Mouse (Mus musculus): ENCODE results near the gene Pnmal2.
"Not testable (repeated sequence)": the region's sequence is repeated elsewhere in the genome, so short reads cannot be mapped to it uniquely, and the experiment has no call there.

Gene Pnmal2

DNA sequence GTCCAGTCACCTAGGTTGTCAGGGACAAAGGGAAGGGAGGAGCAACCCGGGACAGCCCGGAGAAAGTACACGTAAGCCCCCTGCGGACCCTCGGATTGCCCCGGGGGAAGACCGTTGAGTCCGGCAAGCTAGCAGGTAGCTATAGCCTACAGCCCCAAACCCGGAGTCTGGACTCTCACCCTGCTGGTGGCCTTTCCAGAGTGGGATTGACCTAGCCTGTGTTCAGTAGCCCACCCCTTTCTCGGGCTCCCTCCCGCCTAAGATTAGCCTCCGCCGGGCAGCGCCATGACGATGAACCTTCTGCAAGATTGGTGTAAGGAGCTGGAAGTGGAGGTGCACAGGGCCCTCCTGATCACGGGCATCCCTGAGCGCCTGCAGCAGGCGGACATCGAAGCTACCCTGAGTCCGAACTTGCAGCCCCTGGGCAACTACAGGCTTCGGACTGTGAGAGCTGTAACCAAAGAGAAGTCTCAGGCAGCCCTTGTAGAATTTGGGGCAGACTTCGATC lies 380 bp downstream of the Pnmal2 start:
- DNase-seq (ENCODE audit: low read depth, low spot score) = no peak

DNA sequence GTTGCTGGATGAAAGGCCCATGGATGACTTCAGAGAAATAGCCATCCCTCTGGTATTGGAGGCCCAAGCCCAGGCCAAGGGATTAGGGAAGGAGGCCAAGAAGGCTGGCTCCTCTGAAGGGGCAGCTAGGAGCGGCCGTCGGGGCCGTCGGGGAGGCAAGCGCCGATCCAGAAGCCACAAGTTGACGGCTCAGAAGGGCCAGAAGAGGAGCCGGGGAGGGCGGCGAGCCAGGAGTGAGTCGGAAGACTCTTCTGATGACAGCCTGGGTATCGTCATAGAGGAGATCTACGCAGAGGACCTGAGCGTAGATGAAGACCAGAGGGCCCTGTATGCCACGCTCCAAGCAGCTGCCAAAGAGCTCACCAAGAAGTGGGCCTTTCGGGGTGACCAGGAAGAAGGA lies 937 bp downstream of the Pnmal2 start:
- no peak for DNase-seq (ENCODE audit: low read depth, low spot score)

DNA sequence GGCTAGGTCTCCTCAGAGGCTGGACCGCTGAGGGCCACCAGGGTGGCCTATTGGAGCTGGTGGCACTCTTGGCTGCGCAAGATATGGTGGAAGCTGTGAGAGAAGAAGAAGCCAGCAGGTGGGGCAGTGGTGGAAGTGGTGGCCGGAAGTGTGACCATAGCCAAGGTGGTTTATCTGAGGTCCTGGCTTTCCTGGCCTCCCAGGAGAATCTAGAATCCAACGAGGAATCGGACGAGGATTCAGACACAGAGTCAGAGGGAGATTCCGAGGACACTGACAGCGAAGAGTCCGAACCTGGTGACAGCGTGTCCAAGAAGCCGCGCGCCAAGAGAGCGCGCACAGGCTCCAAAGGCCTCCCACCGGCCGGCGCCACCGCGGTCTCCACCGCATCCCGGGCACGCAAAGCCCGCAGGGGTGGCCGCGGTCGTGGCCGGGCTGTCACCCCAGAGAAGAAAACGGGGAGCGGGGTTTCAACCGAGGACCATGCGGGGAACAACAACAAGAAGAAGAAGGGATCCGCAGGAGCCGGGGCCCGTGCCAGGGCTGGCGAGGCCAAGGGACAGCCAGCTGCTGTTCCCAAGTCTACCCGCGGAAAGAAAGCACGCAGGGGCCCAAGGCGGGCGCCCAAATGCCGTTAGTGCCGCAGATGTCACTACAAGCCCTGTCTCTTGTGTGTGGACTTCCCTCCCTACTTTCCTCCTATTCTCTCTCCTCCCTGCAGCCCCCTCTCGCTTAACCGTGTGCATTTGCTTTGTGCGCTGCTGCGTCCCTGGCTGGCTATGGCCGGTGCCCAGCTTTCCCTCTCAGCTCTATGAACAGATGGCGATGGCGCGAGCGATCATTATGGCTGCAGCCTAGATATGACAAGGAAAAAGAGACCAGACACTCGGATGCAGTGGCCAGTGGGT lies 2.2 kb downstream of the Pnmal2 start:
- no peak for DNase-seq (ENCODE audit: low read depth, low spot score)

DNA sequence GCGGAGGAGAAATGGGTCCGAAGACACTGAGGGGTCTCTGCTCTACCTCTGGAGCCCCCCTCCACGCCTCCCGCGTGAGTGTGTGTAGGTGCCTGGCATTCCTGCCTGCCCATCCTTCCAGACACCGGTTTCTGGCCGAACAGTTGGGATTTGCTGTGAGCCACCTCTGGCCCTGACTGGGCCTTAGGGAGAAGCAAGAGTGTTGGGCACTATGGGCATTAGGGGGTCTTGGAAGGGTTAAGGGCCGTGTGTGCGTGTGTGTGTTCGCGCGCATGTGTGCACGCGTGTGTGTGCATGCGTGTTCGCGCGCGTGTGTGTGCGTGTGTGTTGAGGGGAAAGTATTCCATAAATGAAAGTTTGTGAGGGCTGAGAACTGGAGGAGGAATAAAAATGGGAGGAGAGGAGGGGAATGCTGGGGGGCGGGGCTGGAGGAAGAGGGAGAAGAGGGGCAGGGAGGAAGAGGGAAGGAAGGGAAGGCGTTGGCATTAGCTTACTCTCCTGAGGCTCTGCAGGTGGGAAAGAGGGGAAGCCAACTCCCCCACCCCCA lies 2.9 kb downstream of the Pnmal2 start:
- no peak for DNase-seq (ENCODE audit: low read depth, low spot score)

DNA sequence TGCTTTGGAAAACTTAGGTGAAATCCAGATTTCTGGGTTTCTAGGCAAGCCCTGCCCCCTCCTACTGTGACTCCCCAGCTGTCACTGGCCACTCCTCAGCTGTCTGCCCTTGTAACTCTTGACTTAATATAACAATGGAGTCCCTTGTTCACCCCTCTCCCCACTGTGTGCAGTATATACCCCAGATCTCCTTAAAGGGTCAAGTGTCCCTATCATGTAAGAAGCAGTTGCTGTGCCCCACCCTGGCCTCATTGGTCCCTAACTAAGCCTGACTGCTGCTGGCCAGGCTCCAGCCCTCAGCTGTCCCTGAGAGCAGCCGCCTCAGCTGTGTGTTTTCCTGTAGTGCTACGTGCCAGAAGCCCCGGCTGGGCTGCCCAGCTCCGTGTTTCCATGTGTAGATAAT lies 3.5 kb downstream of the Pnmal2 start:
- no peak for DNase-seq (ENCODE audit: low read depth, low spot score)

DNA sequence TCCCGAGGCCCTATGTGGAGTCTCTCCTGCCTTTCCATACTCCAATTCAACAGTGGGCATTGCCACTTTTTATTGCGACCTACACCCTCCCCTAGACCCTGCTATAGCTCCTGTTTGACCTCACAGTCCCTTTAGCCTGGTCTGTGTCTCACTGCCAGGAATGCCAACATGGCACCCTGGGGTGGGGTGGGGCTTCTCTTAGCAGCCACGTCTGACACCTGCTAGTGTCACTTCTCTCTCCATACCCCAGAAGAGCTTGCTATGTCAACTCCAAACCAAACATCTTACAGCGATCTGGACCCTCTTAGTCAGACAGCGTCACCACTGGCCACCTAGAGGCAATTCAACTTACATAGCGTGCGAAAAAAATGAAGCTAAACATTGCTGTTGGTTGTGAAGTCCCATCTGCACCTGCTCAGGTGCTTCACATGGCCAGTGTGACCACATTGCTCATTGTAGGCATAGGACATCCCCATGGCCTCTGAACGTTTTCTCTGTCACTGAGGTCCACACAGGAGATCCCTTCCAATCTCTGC lies 4.5 kb downstream of the Pnmal2 start:
- no peak for DNase-seq (ENCODE audit: low read depth, low spot score)

DNA sequence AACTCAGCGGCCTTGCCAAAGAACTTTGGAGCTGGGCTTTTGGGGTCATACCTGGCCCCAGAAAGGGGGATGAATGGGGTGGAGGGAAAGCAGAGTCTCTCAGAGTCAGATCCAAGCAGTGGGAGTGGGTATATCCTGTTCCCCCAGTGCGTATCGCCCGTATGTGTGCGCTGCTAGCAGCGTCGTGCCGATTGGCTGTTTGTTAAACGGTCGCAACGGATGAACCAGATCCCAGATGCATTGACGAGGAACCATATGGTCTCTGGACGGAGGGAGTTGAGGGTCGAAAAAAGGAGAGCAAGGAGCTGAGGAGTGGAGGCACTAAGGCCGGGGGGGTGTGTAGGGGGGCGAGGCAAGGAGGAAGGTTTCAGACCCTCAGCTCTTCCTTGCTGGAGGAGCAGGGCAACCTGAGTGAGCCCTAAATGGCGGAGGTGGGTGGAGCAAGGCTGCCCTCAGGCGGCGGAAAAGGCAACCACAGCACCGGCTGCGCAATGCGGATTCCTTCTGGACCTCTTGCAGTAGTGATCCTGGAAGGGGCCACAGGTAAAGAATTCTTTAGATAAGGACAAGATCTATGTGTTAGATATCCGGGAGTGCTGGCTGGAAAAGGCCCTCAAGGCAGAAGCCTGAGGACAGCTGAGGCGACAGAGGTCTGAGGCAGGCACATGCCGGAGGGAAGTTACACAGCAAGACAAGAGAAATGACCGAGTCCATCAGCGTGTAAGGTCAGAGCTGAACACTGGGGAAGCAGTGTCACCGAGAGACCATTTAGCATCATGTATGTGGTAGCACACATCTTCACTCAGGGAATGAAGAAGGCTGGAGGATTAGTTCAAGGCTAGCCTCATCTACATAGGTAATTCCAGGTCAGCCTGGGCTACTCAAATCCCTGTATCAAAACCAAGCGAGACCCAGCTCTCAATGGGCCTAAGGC lies 5.7 kb downstream of the Pnmal2 start:
- peak; percentile 78 for DNase-seq (ENCODE audit: low read depth, low spot score)

DNA sequence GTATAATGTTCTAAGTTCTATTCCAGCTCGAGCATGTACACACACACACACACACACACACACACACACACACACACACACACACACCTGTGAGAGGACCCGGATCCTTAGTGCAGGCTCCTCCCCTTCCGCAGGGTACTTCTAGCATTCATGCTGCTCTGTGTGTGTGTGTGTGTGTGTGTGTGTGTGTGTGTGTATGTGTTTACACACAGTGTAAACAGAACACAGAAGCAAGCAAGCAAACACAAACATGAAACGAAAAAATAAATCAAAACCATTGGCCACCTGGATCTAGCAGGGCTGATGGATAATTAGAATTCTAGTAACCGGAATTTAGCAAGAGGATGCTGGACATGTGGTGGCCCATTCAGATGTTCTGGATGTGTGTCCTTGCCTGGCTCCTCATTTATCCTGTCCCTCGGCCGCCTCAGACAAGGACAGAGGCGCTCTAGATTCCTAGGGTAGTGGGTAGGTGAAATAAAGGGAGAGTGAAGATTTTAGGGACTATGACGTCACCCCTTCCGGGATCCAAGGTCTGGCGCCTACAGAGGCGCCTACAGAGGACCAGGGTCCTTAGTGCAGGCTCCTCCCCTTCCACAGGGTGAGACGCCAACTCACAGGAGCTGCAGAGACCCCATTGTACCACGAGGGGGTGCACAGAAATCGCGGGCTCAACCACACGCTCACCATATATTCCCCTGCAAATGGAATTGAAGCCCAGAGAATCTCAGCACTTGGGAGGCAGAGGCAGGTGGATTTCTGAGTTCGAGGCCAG lies 6.6 kb downstream of the Pnmal2 start:
- DNase-seq (ENCODE audit: low read depth, low spot score) = peak; percentile 89

DNA sequence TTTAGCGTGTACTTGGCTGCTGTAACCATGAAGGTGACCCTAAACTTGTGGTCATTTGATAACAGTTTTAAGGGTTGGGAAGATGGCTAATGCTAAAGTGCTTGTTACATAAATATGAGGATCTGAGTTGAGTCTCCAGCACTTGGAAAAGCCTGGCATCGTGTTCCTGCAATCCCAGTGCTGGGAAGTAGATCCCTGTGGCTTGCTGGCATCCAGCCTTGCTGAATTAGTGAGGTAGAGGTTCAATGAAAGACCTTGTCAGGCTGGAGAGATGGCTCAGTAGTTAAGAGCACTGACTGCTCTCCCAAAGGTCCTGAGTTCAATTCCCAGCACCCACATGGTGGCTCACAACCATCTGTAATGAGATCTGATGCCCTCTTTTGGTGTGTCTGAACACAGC lies 9.3 kb downstream of the Pnmal2 start:
- not testable (repeated sequence) for DNase-seq (ENCODE audit: low read depth, low spot score)

DNA sequence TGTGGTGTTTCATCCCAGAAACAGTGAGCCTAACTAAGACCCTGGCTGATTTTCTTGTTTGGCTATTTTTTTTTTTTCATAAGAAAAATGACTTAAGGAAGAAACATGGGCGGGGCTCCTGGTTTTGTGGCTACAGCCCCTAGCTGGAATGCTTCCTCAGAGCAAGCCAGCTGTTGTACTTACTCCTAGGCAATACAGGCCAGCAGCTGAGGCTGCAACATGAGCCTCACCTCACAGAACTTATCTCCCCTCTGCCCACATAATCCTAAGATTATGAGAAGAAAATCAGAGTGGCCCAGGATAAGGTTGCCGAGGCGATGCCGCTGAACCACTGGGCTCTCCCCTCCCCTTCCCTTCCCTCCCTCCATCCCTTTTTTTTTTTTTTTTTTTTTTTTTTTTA lies 11.2 kb downstream of the Pnmal2 start:
- DNase-seq (ENCODE audit: low read depth, low spot score) = no peak

DNA sequence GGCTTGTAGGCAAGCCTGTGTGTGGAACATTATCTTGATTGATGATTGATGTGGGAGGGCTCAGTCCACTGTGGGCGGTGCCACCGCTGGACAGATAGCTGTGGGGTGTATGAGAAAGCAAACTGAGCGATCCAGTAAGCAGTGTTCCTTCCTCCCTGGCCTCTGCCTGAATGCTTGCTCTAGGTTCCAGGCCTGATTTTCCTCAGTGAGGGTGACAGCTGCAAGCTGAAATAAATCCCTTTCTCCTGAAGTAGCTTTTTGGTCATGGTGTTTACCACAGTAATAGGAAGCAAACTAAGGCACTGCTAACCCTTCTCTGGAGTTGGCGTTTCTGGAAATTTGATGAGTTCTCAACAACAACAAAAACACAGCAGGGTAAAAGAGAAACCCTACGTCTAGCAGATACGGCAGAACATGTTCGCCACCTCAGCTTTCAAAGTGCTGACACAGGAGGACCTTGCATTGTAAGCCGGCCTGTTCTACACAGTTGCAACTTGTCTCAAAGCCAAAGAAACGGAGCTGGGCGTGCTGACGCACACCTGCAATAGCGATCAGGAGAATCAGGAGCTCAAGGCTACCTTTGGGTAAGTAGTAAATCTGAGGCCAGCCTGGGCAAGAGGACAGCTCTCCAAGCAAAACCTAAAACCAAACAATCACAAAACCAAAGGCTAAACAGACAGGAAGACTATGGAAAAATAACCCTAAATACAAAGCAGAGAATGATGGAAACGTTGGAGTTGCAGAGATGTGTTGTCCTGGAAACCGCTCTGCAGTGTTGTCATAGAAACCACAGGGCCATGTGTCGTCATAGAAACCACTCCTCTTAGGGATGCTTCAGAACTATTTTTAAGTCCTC lies 12.2 kb downstream of the Pnmal2 start:
- no peak for DNase-seq (ENCODE audit: low read depth, low spot score)

DNA sequence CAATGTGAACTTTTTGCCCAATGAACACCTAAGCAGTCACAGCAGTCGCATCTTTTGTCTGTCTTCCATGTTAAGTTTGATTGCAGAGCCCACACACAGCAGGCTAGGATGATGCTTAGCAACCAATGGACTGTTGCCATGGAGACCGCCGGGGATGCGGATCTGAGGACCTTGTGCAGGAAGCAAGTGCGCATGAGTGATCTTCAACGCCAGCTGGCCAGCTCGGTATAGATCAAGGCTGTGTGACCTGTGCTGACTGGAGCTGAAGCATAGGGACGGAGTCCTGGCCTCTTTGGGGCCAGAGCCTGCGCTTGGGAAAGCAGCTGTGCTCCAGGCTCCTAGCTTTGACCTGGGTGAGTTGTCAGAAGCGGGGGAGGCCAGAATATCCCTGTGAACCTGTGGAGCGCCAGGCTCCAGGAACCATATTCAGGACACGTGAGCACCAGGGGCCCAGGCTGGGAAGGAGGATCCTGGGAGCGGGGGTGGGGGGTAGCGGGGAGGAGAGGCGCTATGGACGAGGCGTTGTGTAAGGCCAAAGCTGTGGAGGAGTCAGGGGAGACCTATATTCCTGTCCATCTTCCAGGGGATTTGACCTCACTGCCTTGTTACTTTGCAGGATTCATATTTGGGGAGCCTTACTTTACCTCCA lies 15.2 kb downstream of the Pnmal2 start, which contains the start of gene Pnmal1:
Gene Pnmal1, plus strand, starts transcription at position 141 of the 649 bp plus-strand sequence.
- peak; percentile 89 for DNase-seq (ENCODE audit: low read depth, low spot score)

DNA sequence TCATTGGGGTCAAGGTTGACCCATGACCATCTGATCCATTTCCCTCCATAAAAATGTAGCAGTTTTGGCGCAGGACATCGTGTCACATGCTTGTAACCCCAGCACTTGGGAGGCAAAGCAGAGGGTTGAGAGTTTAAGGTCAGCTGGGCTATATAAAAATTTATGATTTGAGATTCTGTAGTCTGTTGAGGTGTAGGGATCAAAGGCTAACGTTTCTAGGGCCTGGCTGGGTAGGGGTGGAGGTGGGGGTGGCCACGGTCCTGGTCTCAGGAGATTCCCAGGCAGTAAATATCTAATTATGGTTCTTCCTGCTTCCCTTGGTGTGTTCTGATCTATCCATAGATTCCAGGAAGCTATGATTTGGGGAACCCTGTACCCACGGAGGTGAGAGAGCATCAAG lies 17.2 kb downstream of the Pnmal2 start:
- DNase-seq (ENCODE audit: low read depth, low spot score) = no peak

DNA sequence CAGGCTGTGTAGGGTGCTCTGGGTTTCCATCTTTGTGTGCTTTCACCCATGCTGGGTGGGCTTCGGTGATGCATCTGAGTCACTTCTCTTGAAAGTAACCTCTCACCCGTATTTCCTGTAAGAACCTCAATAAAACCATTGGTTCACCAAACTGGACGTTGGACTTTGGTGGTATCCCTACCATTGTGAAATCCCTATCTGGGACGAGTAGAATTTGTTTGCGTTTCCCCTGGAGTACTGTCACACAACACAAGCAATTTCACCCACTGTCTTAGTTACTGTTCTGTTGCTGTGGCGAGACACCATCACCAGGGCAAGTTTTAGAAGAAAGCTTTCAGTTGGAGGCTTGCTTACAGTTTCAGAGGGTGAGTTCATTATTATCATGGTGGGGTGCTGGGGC lies 23.9 kb downstream of the Pnmal2 start:
- no peak for DNase-seq (ENCODE audit: low read depth, low spot score)

DNA sequence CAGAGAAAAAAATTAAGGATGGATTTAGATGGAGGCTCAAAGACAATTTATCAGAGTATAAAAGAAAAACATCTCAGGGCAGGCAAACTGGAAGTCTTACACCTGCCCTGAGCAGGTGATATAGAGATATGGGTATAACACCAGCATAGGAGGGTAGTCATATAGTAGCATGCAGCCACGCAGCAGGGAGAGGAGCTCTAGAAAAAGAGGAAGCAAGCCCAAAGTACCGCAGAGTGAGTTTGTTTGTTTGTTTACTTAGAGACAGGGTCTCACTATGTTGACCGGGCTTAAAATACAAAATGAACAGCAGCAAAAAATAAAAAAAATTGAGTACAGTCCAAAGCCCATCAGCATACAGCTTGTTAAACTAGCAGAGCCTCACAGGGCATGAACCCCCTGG lies 26.7 kb downstream of the Pnmal2 start:
- DNase-seq (ENCODE audit: low read depth, low spot score) = no peak

DNA sequence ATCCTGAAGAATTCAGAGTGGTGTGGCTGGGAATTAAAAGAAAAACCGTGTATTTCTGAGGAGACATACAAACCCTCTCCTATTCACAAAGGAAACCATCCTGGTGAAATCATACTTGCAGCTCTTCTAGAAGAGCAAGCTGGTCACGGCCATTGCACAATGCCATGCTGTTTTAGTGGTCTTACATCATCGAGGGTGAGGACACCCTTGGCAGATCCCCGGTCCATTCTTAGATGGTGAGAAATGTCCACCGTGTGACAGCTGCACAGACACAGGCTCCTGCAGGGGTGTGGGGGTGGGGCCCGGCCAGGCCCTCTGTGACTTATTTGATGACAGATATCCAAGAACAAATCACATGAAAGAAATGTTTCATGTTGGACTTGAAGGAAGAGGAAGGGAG lies 29.5 kb downstream of the Pnmal2 start:
- no peak for DNase-seq (ENCODE audit: low read depth, low spot score)

DNA sequence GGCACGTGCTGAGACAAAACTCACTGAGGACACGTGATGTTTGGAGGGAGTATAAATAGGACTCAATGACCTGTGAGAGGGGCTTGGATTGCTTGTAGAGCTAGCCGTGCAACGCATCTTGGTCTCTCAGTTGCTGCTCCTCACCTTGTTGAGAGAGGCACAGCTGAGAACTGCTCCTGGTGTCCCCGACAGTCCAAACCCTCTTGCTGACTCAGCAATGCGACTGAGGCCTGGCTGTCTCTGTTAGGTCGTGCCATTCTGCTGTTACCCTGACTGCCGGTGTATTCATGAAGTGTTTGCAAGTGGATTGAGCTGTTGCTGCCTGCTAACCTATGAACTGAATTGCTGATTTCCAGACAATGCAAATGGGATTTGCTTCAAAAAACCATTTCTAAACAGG lies 31.8 kb downstream of the Pnmal2 start:
- no peak for DNase-seq (ENCODE audit: low read depth, low spot score)

DNA sequence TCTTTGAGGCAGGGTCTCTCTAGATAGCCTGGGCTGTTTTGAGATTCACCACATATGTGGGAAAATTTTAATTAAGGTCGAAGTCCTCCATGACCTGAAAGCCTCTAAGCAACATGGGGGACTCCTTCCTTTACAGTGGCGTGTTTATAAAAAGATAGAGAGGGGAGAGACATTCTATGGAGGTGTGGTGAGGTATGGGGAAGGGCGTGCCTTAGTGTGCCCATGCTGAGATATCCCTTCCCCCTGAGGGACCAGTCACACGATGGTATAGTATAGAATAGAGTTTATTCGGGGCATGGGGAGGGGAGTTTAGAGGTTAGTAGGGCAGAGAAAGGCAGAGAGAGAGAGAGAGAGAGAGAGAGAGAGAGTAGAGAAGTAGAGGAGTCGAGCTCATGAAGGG lies 33.7 kb downstream of the Pnmal2 start:
- no peak for DNase-seq (ENCODE audit: low read depth, low spot score)

DNA sequence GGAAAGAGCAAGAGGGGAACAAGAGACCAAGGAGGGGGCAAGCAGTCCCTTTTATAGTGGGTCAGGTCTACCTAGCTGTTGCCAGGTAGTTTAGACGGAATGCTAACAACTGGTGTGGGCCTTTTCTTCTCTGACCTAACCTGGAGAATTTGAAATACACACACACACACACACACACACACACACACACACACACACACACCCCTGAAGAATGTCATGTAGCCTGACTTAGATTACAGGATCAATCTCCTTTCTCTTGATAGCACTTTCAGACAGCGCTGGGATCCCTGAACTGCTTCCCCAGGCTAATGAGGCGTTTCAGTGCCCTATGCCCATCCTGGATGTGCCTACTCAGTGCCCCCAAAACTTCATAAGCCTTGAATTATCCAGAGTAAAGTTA lies 34.1 kb downstream of the Pnmal2 start:
- no peak for DNase-seq (ENCODE audit: low read depth, low spot score)
